Mouse (Mus musculus) embryo, embryonic 11.5 days (tissue): ENCODE measurements around the gene Trmt13.
A peak's percentile ranks its signal among the peaks of the same experiment; 100 is the strongest.
"Not testable (repeated sequence)": the region's sequence is repeated elsewhere in the genome, so short reads cannot be mapped to it uniquely, and the experiment has no call there.

Experiments used
- DNase-seq: peaks from one replicate; pipeline ENCODE4 v3.0.0-alpha.2; 2012; ENCODE audit warnings: low read depth, low spot score

Gene Trmt13

GRCm38 (mm10) chr3:116614295-116614892 lies at the start of gene Trmt13:
Gene Trmt13 (minus strand): TSS chr3:116614587.
- no peak for DNase-seq

GRCm38 (mm10) chr3:116662463-116662863 lies 48.1 kb upstream of the Trmt13 start, which contains the start of gene Mfsd14a:
Gene Mfsd14a (minus strand): TSS chr3:116662677.
- DNase-seq: peak; percentile 94

- DNase-seq: no peak
These were observed 47.6 kb upstream of the Trmt13 start for GRCm38 (mm10) chr3:116661870-116662414.

DNA sequence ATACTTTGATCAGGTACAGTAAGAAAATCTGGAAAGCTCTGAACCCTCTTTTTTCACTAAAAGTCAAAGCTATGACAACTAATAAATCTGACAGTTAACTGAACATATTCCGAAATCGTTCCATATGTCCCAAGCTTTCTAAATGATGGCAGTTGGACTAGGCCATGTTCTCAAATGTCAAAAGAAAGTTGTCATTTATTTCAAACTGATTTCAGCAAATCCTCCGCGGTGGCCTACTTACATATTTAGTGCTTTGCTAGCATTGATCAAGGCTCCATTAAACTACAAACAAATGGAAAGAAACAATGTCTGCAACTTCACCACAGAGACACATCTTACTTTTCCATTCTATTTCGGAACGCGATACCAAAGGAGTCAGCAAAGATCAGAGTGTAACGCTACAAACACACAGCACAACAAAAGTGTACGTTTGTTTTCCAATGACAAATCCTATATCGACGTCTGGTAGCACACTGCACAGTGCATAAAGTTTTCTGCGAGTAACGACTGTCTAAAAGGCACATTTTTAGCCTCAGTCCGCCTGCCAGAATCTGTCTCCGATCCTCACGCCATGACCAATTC lies 47.0 kb upstream of the Trmt13 start:
- no peak for DNase-seq

GRCm38 (mm10) chr3:116659856-116660430 lies 45.6 kb upstream of the Trmt13 start:
- no peak for DNase-seq

DNA sequence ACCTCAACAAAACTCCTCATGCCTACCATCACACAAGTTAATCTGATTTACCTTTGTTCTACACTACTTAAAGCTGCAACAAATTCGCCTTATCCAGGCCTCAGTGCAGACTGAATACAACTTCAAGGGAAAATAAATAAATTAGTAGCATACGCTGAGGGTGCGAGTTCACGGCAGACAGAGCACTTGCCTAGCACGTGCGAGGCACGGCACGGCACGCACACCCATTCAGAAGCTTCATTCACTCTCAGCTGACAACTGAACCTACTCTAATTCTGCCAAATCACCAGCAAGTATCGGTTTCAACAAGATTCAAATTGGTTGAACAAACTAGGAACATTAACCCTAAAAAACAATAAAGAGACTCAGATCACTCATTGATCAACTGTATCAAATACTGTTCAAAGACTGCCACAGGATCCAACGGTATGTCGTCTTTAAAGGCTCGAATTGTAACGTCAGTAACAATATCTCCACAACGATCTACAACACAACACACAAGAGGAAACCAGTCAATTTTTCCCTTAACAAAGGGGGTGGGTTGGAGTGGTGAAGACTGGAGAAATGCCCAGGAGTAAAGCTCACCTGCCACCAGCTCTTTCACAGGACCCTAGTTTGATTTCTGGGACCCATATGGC lies 44.7 kb upstream of the Trmt13 start:
- DNase-seq: no peak

- DNase-seq: no peak
These were observed 42.0 kb upstream of the Trmt13 start for GRCm38 (mm10) chr3:116656184-116656965.

DNA sequence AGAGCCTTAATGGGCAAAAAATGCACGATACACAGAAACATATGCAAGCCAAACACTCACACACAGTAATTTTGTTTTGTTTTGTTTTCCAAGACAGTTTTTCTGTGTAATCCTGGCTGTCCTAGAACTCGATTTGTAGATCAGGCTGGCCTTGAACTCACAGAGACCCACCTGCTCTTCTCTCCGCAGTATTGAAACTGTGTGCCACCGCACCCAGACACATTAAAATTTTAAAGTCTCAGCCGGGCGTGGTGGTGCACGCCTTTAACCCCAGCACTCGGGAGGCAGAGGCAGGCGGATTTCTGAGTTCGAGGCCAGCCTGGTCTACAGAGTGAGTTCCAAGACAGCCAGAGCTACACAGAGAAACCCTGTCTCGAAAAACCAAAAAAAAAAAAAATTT lies 39.7 kb upstream of the Trmt13 start:
- DNase-seq: not testable (repeated sequence)

DNA sequence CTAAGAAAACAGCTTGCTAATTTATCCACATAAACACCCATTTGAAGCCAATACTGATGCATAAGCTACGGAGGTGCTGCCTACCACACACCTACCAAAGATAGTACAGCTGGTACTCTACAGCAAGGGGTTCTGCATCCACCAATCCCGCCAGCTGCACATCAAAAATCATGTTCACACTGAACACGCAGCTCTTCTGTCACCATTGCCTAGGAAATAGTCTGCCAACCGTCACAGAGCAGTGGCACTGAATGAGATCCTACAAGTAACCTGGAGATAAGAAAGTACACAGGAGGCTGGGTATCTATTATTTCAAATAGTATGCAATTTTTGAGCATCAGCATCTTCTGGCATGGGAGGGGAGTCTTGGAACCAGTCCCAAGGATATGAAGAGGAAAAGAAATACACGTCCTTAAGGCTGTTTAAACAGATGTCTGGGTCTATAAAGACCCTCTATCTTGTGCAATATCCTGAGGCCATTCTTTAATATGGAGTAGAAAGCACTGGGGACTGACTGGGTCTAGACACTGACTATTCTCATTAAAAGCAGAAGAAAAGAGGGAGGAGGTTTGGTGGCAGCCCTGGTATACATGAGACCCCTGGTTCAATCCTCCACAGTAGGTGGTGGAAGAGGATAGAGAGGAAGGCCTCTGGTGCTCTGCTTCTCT lies 39.0 kb upstream of the Trmt13 start:
- DNase-seq: no peak

- DNase-seq: no peak
These were observed 37.7 kb upstream of the Trmt13 start for GRCm38 (mm10) chr3:116652033-116652446.

DNA sequence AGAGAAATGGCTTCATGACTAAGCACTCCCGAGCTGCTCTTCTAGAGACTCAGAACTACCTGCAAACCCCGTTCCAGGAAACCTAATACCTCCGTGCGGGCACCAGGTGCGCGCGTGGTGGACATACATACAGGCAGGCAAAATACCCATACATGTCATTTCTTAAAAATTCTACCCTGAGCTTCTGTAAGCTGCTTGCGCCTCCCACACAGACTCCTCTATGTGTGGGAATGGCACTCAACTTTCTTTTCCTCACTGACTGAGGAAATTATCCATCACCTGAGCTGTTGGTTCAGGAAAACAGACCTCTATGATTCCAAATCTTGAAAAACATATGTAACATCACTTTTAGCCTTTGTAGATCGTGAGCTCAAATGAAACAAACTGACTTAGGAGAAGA lies 36.3 kb upstream of the Trmt13 start:
- DNase-seq: no peak

DNA sequence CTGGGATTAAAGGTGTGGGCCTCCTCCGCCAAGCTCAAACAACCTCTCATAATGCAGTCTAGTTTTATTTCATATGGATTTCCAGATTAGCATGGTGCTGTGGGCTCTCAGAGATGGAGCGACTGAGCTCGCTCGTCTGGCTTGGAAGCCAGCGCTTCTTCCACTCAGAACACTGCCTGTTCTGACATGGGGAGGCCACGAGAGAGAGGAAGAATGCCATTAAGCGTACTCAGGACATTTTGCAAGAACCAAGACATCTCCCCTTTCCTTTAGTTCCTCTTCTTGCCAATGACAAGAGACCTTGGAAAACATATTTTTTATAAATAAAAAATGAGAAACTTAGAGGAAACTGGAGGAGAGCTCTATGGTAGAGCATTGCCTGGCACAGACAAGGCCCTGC lies 34.4 kb upstream of the Trmt13 start:
- DNase-seq: no peak

GRCm38 (mm10) chr3:116646387-116646786 lies 32.0 kb upstream of the Trmt13 start:
- DNase-seq: no peak

DNA sequence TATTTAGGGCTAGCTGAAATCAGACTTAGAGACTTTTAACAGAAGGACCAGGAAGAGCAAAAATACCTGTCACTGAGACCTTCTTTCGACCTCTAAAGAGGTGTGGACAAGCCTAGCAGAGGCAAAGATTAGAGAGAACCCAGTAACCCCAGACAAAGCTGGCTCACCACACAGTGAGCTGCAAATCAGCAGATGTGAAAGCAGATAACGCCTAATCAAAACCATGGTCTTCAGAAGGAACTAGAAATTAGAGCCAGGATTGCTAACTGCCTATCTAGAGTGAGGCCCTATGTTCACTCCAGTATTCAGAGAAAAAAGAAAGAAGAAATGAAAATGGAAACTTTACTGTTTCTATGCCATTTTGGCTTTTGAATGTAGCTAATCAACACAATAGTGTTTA lies 28.0 kb upstream of the Trmt13 start:
- DNase-seq: no peak

- no peak for DNase-seq
These were observed 27.5 kb upstream of the Trmt13 start for GRCm38 (mm10) chr3:116641811-116642371.

DNA sequence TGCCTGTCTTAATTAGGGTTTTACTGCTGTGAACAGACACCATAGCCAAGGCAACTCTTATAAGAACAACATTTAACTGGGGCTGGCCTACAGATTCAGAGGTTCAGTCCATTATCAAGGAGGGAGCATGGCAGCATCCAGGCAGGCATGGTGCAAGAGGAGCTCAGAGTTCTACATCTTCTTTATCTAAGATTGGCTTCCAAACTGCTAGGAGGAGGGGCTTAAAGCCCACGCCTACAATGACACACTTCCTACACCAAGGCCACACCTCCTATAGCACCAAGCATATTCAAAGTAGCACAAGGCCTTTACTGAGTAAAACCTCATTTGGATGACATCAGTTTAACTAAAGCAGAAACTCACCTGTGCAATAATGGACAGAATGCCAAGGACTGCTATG lies 25.6 kb upstream of the Trmt13 start:
- DNase-seq: no peak

DNA sequence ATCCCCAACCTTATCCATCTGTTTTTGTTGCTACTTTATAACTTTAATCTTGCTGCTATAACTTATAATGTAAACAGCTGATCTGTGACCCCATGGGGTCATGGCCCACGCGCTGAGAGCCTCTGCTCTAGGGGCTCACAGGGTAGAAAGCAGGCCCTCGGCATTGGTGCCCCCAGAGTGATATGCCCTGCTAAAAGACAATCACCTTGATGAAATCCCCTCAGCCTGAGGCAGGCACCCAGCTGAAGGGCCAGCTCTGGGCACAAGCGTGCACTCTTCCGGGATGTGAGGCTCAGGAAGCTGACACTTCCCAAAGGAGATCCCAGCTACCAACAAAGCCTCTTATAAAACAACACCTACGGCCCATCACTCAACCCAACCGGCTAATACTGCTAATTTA lies 24.2 kb upstream of the Trmt13 start:
- no peak for DNase-seq

DNA sequence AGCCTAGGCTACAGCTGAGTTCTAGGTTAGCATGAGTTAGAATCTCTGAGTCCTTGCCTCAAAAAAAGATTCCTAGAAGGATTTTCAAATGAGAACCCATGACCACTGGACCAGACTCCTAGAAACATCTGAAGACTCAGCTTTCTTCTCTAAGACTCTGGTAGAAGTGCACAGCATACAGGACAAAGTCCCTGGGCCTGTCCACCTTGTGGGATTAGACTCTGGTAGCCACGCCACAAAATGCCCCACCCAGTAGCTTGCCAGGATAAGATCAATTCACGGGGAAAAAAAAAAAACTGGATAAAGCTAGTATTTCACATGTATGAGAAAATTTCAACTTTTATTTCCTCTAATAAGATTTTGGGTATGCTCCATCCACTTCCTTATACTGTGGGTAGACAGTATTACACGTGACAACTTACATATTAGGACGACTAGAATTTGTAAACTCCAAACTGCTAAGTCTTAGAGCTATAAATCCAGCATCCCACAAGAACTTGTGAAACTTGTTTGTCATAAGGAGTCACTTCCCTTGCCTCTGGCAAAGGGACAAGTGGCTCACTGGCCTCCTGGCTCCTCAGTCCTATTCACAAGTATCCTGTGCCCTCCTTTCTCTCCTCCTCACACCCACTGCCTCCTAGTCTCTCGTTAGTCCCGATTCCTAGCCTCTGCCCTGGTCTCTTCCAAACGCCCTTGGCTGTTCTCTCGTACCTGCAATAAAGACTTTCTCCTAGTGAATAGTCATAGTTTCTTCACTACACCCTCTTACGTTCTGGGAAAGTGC lies 23.5 kb upstream of the Trmt13 start:
- DNase-seq: no peak

- no peak for DNase-seq
These were observed 21.4 kb upstream of the Trmt13 start for GRCm38 (mm10) chr3:116635799-116636198.

- DNase-seq: no peak
These were observed 20.5 kb upstream of the Trmt13 start for GRCm38 (mm10) chr3:116634853-116635252.
